Mouse (Mus musculus): ENCODE results near the gene Capn2. TPM values are rescaled to one million over a fixed set of nuclear protein-coding genes. Genes with fewer than 3 reads are reported as not detected.

Gene Capn2
- total and polyA plus RNA-seq, 3 experiments = 10.6 to 19.3 TPM; not detected in 1

GRCm38 (mm10) chr1:182518811-182519210 is 1.4 kb upstream of the Capn2 start:
- peaks cover 7% of the 10 kb centered on the region; the same call in 1 of the 2 replicates for H3K79me2 ChIP-seq (ENCODE audit: control insufficient read depth, insufficient read depth, low read length, poor library complexity)
- no peak for DNase-seq (ENCODE audit: low read depth, low spot score)
- H3K9me3 ChIP-seq (replicated peaks; ENCODE audit: insufficient read depth, low read length) = no peaks in the 10 kb centered on the region
- H3K4me1 ChIP-seq (ENCODE audit: control insufficient read depth in 1 of 2, insufficient read depth in 2 of 2, low read length in 2 of 2) = peaks cover 26 to 74% of the 10 kb centered on the region in 2 experiments
- peaks cover 0 to 40% of the 10 kb centered on the region in 2 experiments; a peak in 2 of 4 replicates for H3K36me3 ChIP-seq (ENCODE audit: control insufficient read depth in 1 of 2, insufficient read depth in 2 of 2, low read length in 2 of 2)
- TF ChIP-seq EP300 (IDR thresholded peaks at IDR 0.05; ENCODE audit: low read depth in 1 of 2, low read length in 2 of 2) = no peak
- no peak for TF ChIP-seq JUND (IDR thresholded peaks at IDR 0.05; ENCODE audit: low read depth, low read length)
- TF ChIP-seq ZKSCAN1 (IDR thresholded peaks at IDR 0.05; ENCODE audit: low read depth, low read length) = no peak
- no peak; the same call in 1 of the 2 replicates for TF ChIP-seq RCOR1 (IDR thresholded peaks at IDR 0.05; ENCODE audit: low read depth, low read length)
- no peak for TF ChIP-seq SIN3A (IDR thresholded peaks at IDR 0.05; ENCODE audit: low read length)
- no peak for TF ChIP-seq ZNF384 (IDR thresholded peaks at IDR 0.05; ENCODE audit: low read depth, low read length)
- TF ChIP-seq GATA1 (IDR thresholded peaks at IDR 0.05; ENCODE audit: low read depth, low read length) = no peak
- TF ChIP-seq ELF1 (IDR thresholded peaks at IDR 0.05; ENCODE audit: low read depth, low read length) = no peak
- TF ChIP-seq POLR2AphosphoS5 (IDR thresholded peaks at IDR 0.05; ENCODE audit: borderline replicate concordance, low read depth, low read length) = no peak
- no peak for TF ChIP-seq POLR2A (IDR thresholded peaks at IDR 0.05; ENCODE audit: control insufficient read depth in 1 of 2, insufficient read depth in 1 of 2, low read depth in 1 of 2, low read length in 2 of 2, poor library complexity in 1 of 2)
- TF ChIP-seq MYC (IDR thresholded peaks at IDR 0.05; ENCODE audit: low read depth, low read length) = no peak
- no peak for TF ChIP-seq TBP (IDR thresholded peaks at IDR 0.05; ENCODE audit: low read depth, low read length)
- no peak for TF ChIP-seq RAD21 (IDR thresholded peaks at IDR 0.05; ENCODE audit: low read depth, low read length)
- TF ChIP-seq ZC3H11A (IDR thresholded peaks at IDR 0.05; ENCODE audit: low read depth, low read length) = no peak
- TF ChIP-seq MEF2A (IDR thresholded peaks at IDR 0.05; ENCODE audit: extremely low read depth, insufficient replicate concordance, low read depth, low read length, poor library complexity, severe bottlenecking) = no peak
- no peak for TF ChIP-seq ETS1 (IDR thresholded peaks at IDR 0.05; ENCODE audit: low read depth, low read length)
- TF ChIP-seq KAT2A (conservative IDR thresholded peaks at IDR 0.05; ENCODE audit: low read depth, low read length) = no peak
- no peak for TF ChIP-seq ZMIZ1 (IDR thresholded peaks at IDR 0.05; ENCODE audit: low read depth, low read length)
- TF ChIP-seq MYB (IDR thresholded peaks at IDR 0.05; ENCODE audit: low read depth, low read length) = no peak
- no peak overlapping the region for H3K4me3 ChIP-seq (ENCODE audit: control insufficient read depth in 1 of 2, insufficient read depth in 1 of 2, low read depth in 2 of 2, low read length in 2 of 2)
- H3K27me3 ChIP-seq (ENCODE audit: control insufficient read depth in 1 of 2, insufficient read depth in 2 of 2, low read length in 2 of 2) = no peaks in the 10 kb centered on the region
- no peak overlapping the region for H3K27ac ChIP-seq (ENCODE audit: control insufficient read depth, low read depth, low read length)
- H3K9ac ChIP-seq (ENCODE audit: control insufficient read depth, low read depth, low read length, poor library complexity, severe bottlenecking) = no peak overlapping the region

- Histone ChIP-seq H3K4me1 (ENCODE audit: control insufficient read depth in 1 of 2, insufficient read depth in 2 of 2, low read length in 2 of 2) (peaks cover 26 to 74% of the 10 kb centered on the region in 2 experiments), H3K4me3 (ENCODE audit: control insufficient read depth in 1 of 2, insufficient read depth in 1 of 2, low read depth in 2 of 2, low read length in 2 of 2) (no peak overlapping the region; a peak in 1 of 4 replicates), H3K9ac (ENCODE audit: control insufficient read depth, low read depth, low read length, poor library complexity, severe bottlenecking) (peak overlapping the region; percentile 12), H3K36me3 (ENCODE audit: control insufficient read depth in 1 of 2, insufficient read depth in 2 of 2, low read length in 2 of 2) (peaks cover 0 to 42% of the 10 kb centered on the region in 2 experiments; a peak in 2 of 4 replicates), H3K9me3 (replicated peaks; ENCODE audit: insufficient read depth, low read length) (no peaks in the 10 kb centered on the region), H3K79me2 (ENCODE audit: control insufficient read depth, insufficient read depth, low read length, poor library complexity) (peaks cover 7% of the 10 kb centered on the region; the same call in 1 of the 2 replicates), H3K27ac (ENCODE audit: control insufficient read depth, low read depth, low read length) (no peak overlapping the region), H3K27me3 (ENCODE audit: control insufficient read depth in 1 of 2, insufficient read depth in 2 of 2, low read length in 2 of 2) (no peaks in the 10 kb centered on the region)
- no peak; a peak in 1 of 4 replicates for TF ChIP-seq EP300 (IDR thresholded peaks at IDR 0.05; ENCODE audit: low read depth in 1 of 2, low read length in 2 of 2)
- TF ChIP-seq POLR2AphosphoS2 (IDR thresholded peaks at IDR 0.05; ENCODE audit: low read length) = no peak
- TF ChIP-seq CHD1 (IDR thresholded peaks at IDR 0.05; ENCODE audit: low read depth, low read length) = no peak
- TF ChIP-seq MYB (IDR thresholded peaks at IDR 0.05; ENCODE audit: low read depth, low read length) = no peak
- TF ChIP-seq GATA1 (IDR thresholded peaks at IDR 0.05; ENCODE audit: low read depth, low read length) = no peak
- TF ChIP-seq NELFE (IDR thresholded peaks at IDR 0.05; ENCODE audit: low read depth, low read length) = no peak
- TF ChIP-seq ZNF384 (IDR thresholded peaks at IDR 0.05; ENCODE audit: low read depth, low read length) = no peak
- no peak for TF ChIP-seq SMC3 (IDR thresholded peaks at IDR 0.05; ENCODE audit: low read depth, low read length)
- no peak for TF ChIP-seq ZMIZ1 (IDR thresholded peaks at IDR 0.05; ENCODE audit: low read depth, low read length)
- TF ChIP-seq RAD21 (IDR thresholded peaks at IDR 0.05; ENCODE audit: low read depth, low read length) = no peak
- TF ChIP-seq USF1 (IDR thresholded peaks at IDR 0.05; ENCODE audit: low read depth, low read length) = no peak
- TF ChIP-seq ZC3H11A (IDR thresholded peaks at IDR 0.05; ENCODE audit: low read depth, low read length) = no peak
- no peak for TF ChIP-seq MXI1 (IDR thresholded peaks at IDR 0.05; ENCODE audit: low read depth, low read length)
- TF ChIP-seq POLR2A (IDR thresholded peaks at IDR 0.05; ENCODE audit: control insufficient read depth in 1 of 2, insufficient read depth in 1 of 2, low read depth in 1 of 2, low read length in 2 of 2, poor library complexity in 1 of 2) = no peak
- no peak for TF ChIP-seq USF2 (IDR thresholded peaks at IDR 0.05; ENCODE audit: borderline replicate concordance in 1 of 2, insufficient read depth in 1 of 2, low read depth in 1 of 2, low read length in 2 of 2)
- DNase-seq (ENCODE audit: low read depth, low spot score) = peak; percentile 46
Observed at GRCm38 (mm10) chr1:182518143-182518680, 804 bp upstream of the Capn2 start.

Measured in MEL (cell line).